Mouse (Mus musculus) megakaryocyte, embryonic 14.5 days (primary cell): Measurements from ENCODE around the gene Coq4. TPM values are rescaled to one million over a fixed set of nuclear protein-coding genes. Genes with fewer than 3 reads are reported as not detected.

Experiments
- H3K27me3 ChIP-seq: replicated peaks from 2 replicates; pipeline ENCODE3; 2012; ENCODE audit warnings: inconsistent platforms
- H3K36me3 ChIP-seq: replicated peaks from 2 replicates; pipeline ENCODE3; 2012; ENCODE audit warnings: low read length, inconsistent platforms, mixed read lengths
- H3K4me1 ChIP-seq: 2 replicates; pipeline ENCODE4 v1.6.1; 2012; ENCODE audit warnings: inconsistent platforms
- H3K4me3 ChIP-seq: replicated peaks from 2 replicates; pipeline ENCODE3; 2012; ENCODE audit warnings: moderate library complexity, mild to moderate bottlenecking, inconsistent platforms
- H3K9me3 ChIP-seq: 2 replicates; pipeline ENCODE4 v1.6.1; 2012; ENCODE audit warnings: inconsistent platforms
- FLI1 ChIP-seq: IDR thresholded peaks from 2 replicates; pipeline ENCODE4 v1.6.1; 2012; ENCODE audit warnings: low read length, inconsistent platforms, mixed read lengths
- GATA1 ChIP-seq: IDR thresholded peaks from 3 replicates; pipeline ENCODE4 v1.6.1; 2012; ENCODE audit warnings: mixed read lengths, low read length, inconsistent platforms, borderline replicate concordance
- polyA plus RNA-seq: library from polyadenylated mRNA; stranded (reverse); fragments of >175 nt; gene quantifications from 2 replicates; pipeline ENCODE4 v1.2.3, GENCODE M21; 2012; ENCODE audit warnings: low replicate concordance; ENCODE audit not compliant: insufficient read depth

Coq4 gene
- polyA plus RNA-seq, 1 experiment, result 103 TPM

GRCm38 (mm10) chr2:29787937-29788681 is 816 bp downstream of the Coq4 start, which contains the start of gene Trub2:
TSS of gene Trub2 (minus strand) at chr2:29788502.
- peaks cover 65% of the 10 kb centered on the region for H3K36me3 ChIP-seq
- H3K27me3 ChIP-seq, result no peaks in the 10 kb centered on the region
- TF ChIP-seq FLI1 (no peak), GATA1 (no peak)
- H3K4me3 ChIP-seq, result peak within 1 kb of the TSS; percentile 93
- no peaks in the 10 kb centered on the region for H3K9me3 ChIP-seq
- peaks cover 34% of the 10 kb centered on the region for H3K4me1 ChIP-seq

- no peak overlapping the region for H3K4me3 ChIP-seq
- no peaks in the 10 kb centered on the region for H3K9me3 ChIP-seq
- H3K27me3 ChIP-seq, result no peaks in the 10 kb centered on the region
- peaks cover 71% of the 10 kb centered on the region for H3K36me3 ChIP-seq
- TF ChIP-seq FLI1 (no peak), GATA1 (no peak)
- peaks cover 13% of the 10 kb centered on the region for H3K4me1 ChIP-seq
Observed at GRCm38 (mm10) chr2:29792772-29793487, 5.6 kb downstream of the Coq4 start.

- Histone ChIP-seq H3K4me3 (peak within 1 kb of the TSS; percentile 98), H3K36me3 (peaks cover 35% of the 10 kb centered on the region), H3K4me1 (peaks cover 32% of the 10 kb centered on the region), H3K27me3 (peaks cover 16% of the 10 kb centered on the region), H3K9me3 (no peaks in the 10 kb centered on the region)
- no peak for TF ChIP-seq GATA1
- no peak for TF ChIP-seq FLI1
Observed at GRCm38 (mm10) chr2:29802075-29802826, 15.0 kb downstream of the Coq4 start, which contains the start of gene Slc27a4. TSS of gene Slc27a4 (plus strand) at chr2:29802634.

- H3K4me3 ChIP-seq, result peak overlapping the region; percentile 98
Observed at GRCm38 (mm10) chr2:29802827-29803201, 15.5 kb downstream of the Coq4 start.

GRCm38 (mm10) chr2:29803400-29803831 is 16.1 kb downstream of the Coq4 start:
- peak overlapping the region; percentile 98 for H3K4me3 ChIP-seq

More at GRCm38 (mm10) chr2:29802827-29803201, 15.5 kb downstream of the Coq4 start:
- H3K36me3 ChIP-seq, result peaks cover 39% of the 10 kb centered on the region
- TF ChIP-seq GATA1 (no peak), FLI1 (no peak)
- H3K4me1 ChIP-seq, result peaks cover 32% of the 10 kb centered on the region
- no peaks in the 10 kb centered on the region for H3K9me3 ChIP-seq
- H3K27me3 ChIP-seq, result peaks cover 16% of the 10 kb centered on the region

GRCm38 (mm10) chr2:29815678-29816371 is 28.5 kb downstream of the Coq4 start:
- peaks cover 51% of the 10 kb centered on the region for H3K4me1 ChIP-seq
- peaks cover 5% of the 10 kb centered on the region for H3K27me3 ChIP-seq
- TF ChIP-seq GATA1, result no peak
- no peak for TF ChIP-seq FLI1
- peaks cover 60% of the 10 kb centered on the region for H3K36me3 ChIP-seq
- no peak overlapping the region for H3K4me3 ChIP-seq
- H3K9me3 ChIP-seq, result no peaks in the 10 kb centered on the region

More at GRCm38 (mm10) chr2:29803400-29803831, 16.1 kb downstream of the Coq4 start:
- no peaks in the 10 kb centered on the region for H3K9me3 ChIP-seq
- TF ChIP-seq GATA1 (no peak), FLI1 (no peak)
- H3K36me3 ChIP-seq, result peaks cover 45% of the 10 kb centered on the region
- peaks cover 16% of the 10 kb centered on the region for H3K27me3 ChIP-seq
- H3K4me1 ChIP-seq, result peaks cover 32% of the 10 kb centered on the region

GRCm38 (mm10) chr2:29817426-29818232 is 30.3 kb downstream of the Coq4 start:
- no peak for TF ChIP-seq GATA1
- no peak for TF ChIP-seq FLI1
- Histone ChIP-seq H3K9me3 (no peaks in the 10 kb centered on the region), H3K27me3 (peaks cover 3% of the 10 kb centered on the region), H3K4me1 (peaks cover 63% of the 10 kb centered on the region), H3K36me3 (peaks cover 42% of the 10 kb centered on the region), H3K4me3 (peak overlapping the region; percentile 69)

GRCm38 (mm10) chr2:29819363-29819762 is 32.1 kb downstream of the Coq4 start:
- Histone ChIP-seq H3K4me3 (peak overlapping the region; percentile 72), H3K4me1 (peaks cover 60% of the 10 kb centered on the region), H3K27me3 (peaks cover 3% of the 10 kb centered on the region), H3K9me3 (no peaks in the 10 kb centered on the region), H3K36me3 (peaks cover 25% of the 10 kb centered on the region)
- TF ChIP-seq GATA1, result no peak
- TF ChIP-seq FLI1, result no peak
